Mouse (Mus musculus): ENCODE data around the gene Adm2. TPM values are rescaled to one million over a fixed set of nuclear protein-coding genes. Genes with fewer than 3 reads are reported as not detected.

The Adm2 gene
- polyA plus RNA-seq, 1 experiment from 2014 or later = 0.19 TPM

GRCm38 (mm10) chr15:89358784-89359183, 36.3 kb downstream of the Adm2 start:
- no peak for ATAC-seq (replicated peaks; ENCODE audit: insufficient number of reproducible peaks, insufficient read depth, low FRiP score, low read depth)
- Histone ChIP-seq H3K4me3 (no peak overlapping the region), H3K4me2 (no peak overlapping the region), H3K4me1 (replicated peaks) (peaks cover 40% of the 10 kb centered on the region), H3K9ac (no peak overlapping the region), H3K27ac (no peak overlapping the region), H3K27me3 (no peaks in the 10 kb centered on the region), H3K36me3 (peaks cover 33% of the 10 kb centered on the region), H3K9me3 (replicated peaks) (no peaks in the 10 kb centered on the region)
- WGBS = 57% methylated on average over 3 of the region's 3 CpGs

DNA sequence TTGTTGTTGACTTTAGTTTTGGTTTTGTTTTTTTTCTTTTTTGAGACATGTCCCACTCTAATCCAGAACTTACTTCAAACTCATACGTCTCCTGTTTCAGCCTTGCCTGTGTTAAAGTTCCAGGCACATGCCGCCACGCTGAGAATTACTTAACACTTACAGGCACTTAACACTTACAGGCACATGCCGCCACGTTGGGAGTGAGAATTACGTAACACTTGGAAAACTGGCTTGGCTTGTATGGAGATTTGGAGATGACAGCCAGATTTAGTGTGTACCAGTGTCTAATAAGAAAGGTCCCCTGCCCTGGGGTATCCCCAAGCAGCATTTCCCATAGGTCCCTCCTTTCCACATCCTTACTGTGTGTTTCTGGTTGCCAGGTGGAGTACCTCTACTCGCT, 40.5 kb downstream of the Adm2 start:
- Histone ChIP-seq H3K9ac (no peak overlapping the region), H3K4me2 (no peak overlapping the region), H3K4me3 (no peak overlapping the region), H3K36me3 (peaks cover 76% of the 10 kb centered on the region), H3K27ac (no peak overlapping the region), H3K9me3 (replicated peaks) (no peaks in the 10 kb centered on the region), H3K27me3 (no peaks in the 10 kb centered on the region), H3K4me1 (replicated peaks) (peaks cover 11% of the 10 kb centered on the region)
- WGBS = 80% methylated on average over 7 of the region's 7 CpGs
- no peak for ATAC-seq (replicated peaks; ENCODE audit: insufficient number of reproducible peaks, insufficient read depth, low FRiP score, low read depth)

GRCm38 (mm10) chr15:89365141-89365551, 42.6 kb downstream of the Adm2 start:
- no peak overlapping the region for H3K4me2 ChIP-seq
- no peaks in the 10 kb centered on the region for H3K4me1 ChIP-seq (replicated peaks)
- ATAC-seq (replicated peaks; ENCODE audit: insufficient number of reproducible peaks, insufficient read depth, low FRiP score, low read depth) = no peak
- H3K36me3 ChIP-seq = peaks cover 94% of the 10 kb centered on the region
- H3K27ac ChIP-seq = no peak overlapping the region
- H3K9me3 ChIP-seq (replicated peaks) = no peaks in the 10 kb centered on the region
- no peak overlapping the region for H3K4me3 ChIP-seq
- H3K9ac ChIP-seq = no peak overlapping the region
- H3K27me3 ChIP-seq = no peaks in the 10 kb centered on the region
- WGBS = 90% methylated on average over 4 of the region's 4 CpGs

- Histone ChIP-seq H3K4me3 (no peak overlapping the region), H3K27ac (0 out of 2 replicates have a peak overlapping the region, but pooled peaks have one; percentile 98), H3K4me2 (no peak overlapping the region), H3K4me1 (replicated peaks) (peaks cover 18% of the 10 kb centered on the region), H3K27me3 (peaks cover 13% of the 10 kb centered on the region), H3K9ac (no peak overlapping the region), H3K9me3 (replicated peaks) (no peaks in the 10 kb centered on the region), H3K36me3 (peaks cover 54% of the 10 kb centered on the region)
- ATAC-seq (replicated peaks; ENCODE audit: insufficient number of reproducible peaks, insufficient read depth, low FRiP score, low read depth) = no peak
- WGBS = 88% methylated on average over 13 of the region's 13 CpGs
Measured at GRCm38 (mm10) chr15:89372068-89372467, 49.5 kb downstream of the Adm2 start.

GRCm38 (mm10) chr15:89372536-89372935, 50.0 kb downstream of the Adm2 start:
- 82% methylated on average over 7 of the region's 7 CpGs for WGBS
- ATAC-seq (replicated peaks; ENCODE audit: insufficient number of reproducible peaks, insufficient read depth, low FRiP score, low read depth) = no peak
- H3K36me3 ChIP-seq = peaks cover 49% of the 10 kb centered on the region

DNA sequence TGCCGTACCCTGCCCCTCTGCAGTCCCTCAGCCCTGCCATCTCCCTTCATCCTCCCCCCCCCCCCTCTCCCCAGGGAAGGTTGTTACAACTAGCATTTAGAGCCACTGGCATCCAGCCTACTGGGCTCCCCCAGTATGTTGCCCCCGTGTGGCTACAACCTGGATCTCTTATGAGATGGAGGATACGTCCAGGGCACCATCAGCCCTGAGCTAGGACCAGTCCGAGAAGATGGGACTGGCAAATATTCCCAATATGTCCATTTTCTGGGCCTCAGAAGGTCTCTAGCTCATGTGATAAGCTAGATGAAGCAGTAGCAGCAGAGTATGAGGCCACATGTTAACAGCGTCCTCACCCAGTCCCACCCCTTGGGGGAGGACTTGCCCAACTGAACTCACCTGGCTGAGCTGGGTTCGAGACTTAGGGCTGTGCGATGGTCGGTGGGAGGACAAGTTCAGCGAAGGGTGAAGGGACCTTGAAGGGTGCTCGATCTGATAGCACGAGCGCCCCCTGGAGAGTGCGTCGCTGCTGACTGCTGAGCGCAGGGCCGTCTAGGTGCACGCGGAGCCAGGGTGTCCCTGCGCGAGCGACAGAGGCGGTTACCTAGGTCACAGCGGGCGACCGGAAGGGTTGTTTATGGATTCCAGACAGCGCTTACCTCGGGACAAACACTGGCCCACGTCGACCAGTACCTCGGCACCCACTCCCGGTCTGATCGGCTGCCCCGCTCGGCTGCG, 50.7 kb downstream of the Adm2 start:
- no peaks in the 10 kb centered on the region for H3K9me3 ChIP-seq (replicated peaks)
- peaks cover 28% of the 10 kb centered on the region for H3K4me1 ChIP-seq (replicated peaks)
- H3K4me2 ChIP-seq = peak overlapping the region; percentile 95
- peak overlapping the region; percentile 98 for H3K27ac ChIP-seq
- H3K36me3 ChIP-seq = peaks cover 43% of the 10 kb centered on the region
- peaks cover 24% of the 10 kb centered on the region for H3K27me3 ChIP-seq
- peak overlapping the region; percentile 86 for H3K9ac ChIP-seq
- WGBS = 1% methylated on average over 35 of the region's 35 CpGs
- peak overlapping the region; percentile 92 for H3K4me3 ChIP-seq
- ATAC-seq (replicated peaks; ENCODE audit: insufficient number of reproducible peaks, insufficient read depth, low FRiP score, low read depth) = peak; percentile 85

More at GRCm38 (mm10) chr15:89372536-89372935, 50.0 kb downstream of the Adm2 start:
- 0 out of 2 replicates have a peak overlapping the region, but pooled peaks have one; percentile 86 for H3K9ac ChIP-seq
- H3K4me2 ChIP-seq = peak overlapping the region; percentile 95
- peaks cover 18% of the 10 kb centered on the region for H3K27me3 ChIP-seq
- H3K9me3 ChIP-seq (replicated peaks) = no peaks in the 10 kb centered on the region
- peak overlapping the region; percentile 98; the same call in 1 of the 2 replicates for H3K27ac ChIP-seq
- H3K4me1 ChIP-seq (replicated peaks) = peaks cover 23% of the 10 kb centered on the region
- H3K4me3 ChIP-seq = peak overlapping the region; percentile 92; the same call in 1 of the 2 replicates

DNA sequence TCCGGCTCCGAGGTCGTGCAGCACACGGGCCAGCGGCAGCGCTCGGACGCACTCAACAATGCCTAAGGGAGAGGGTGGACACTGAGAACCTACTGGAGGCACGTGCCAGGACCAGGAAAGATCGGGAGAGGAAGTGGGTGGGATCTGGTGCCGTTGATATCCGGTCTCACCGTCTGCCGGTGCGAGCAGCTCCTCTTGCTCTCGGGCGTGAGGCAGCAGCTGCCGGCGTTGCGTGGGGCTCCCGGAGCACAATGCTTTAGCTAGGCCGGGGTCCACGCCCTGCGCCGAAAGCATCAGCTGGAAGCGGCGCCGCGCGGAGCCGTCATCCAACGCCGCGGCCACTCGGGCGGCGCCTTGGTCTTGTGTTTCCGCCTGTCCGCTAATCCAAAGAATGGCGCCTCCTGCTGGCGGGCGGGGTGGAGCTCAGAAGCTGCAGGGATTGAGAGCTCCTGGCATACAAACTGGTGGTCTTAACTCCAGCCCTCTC, 51.3 kb downstream of the Adm2 start, which contains the start of gene Sco2:
Sco2 (minus strand) TSS at position 85 of the 487 bp plus-strand sequence.
- peak within 1 kb of the TSS; percentile 95 for H3K4me2 ChIP-seq
- H3K9me3 ChIP-seq (replicated peaks) = no peaks in the 10 kb centered on the region
- ATAC-seq (replicated peaks; ENCODE audit: insufficient number of reproducible peaks, insufficient read depth, low FRiP score, low read depth) = peak; percentile 79
- H3K4me1 ChIP-seq (replicated peaks) = peaks cover 34% of the 10 kb centered on the region
- peaks cover 30% of the 10 kb centered on the region for H3K27me3 ChIP-seq
- peak within 1 kb of the TSS; percentile 86 for H3K9ac ChIP-seq
- peak within 1 kb of the TSS; percentile 92 for H3K4me3 ChIP-seq
- H3K36me3 ChIP-seq = peaks cover 37% of the 10 kb centered on the region
- 0% methylated on average over 42 of the region's 42 CpGs for WGBS
- H3K27ac ChIP-seq = peak within 1 kb of the TSS; percentile 98

Small RNAs within 50 kb of the gene (microRNA-seq; reads per million reads assigned to microRNA genes)
- not detected for gene Mir6959

Other genes starting within 250 kb of the Adm2 start
- 40.8 and 56.4 TPM in 2 replicates for gene Trabd, start 247.6 kb upstream of the Adm2 start, polyA plus RNA-seq (2015; fragmentation: Nextera tagmentation; extraction: Ambion mirVana)
- gene Selenoo, start 233.6 kb upstream of the Adm2 start, polyA plus RNA-seq (2015; fragmentation: Nextera tagmentation; extraction: Ambion mirVana) = 10.1 and 14.1 TPM in 2 replicates
- 7.9 and 10.6 TPM in 2 replicates for gene Tubgcp6, start 199.6 kb upstream of the Adm2 start, polyA plus RNA-seq (2015; fragmentation: Nextera tagmentation; extraction: Ambion mirVana)
- gene Hdac10, start 194.0 kb upstream of the Adm2 start, polyA plus RNA-seq (2015; fragmentation: Nextera tagmentation; extraction: Ambion mirVana) = 14.8 and 18.2 TPM in 2 replicates
- gene Mapk12, start 182.0 kb upstream of the Adm2 start, polyA plus RNA-seq (2015; fragmentation: Nextera tagmentation; extraction: Ambion mirVana) = 16.0 and 19.1 TPM in 2 replicates
- 3.1 and 4.1 TPM in 2 replicates for gene Mapk11, start 173.1 kb upstream of the Adm2 start, polyA plus RNA-seq (2015; fragmentation: Nextera tagmentation; extraction: Ambion mirVana)
- gene Plxnb2, start 141.9 kb upstream of the Adm2 start, polyA plus RNA-seq (2015; fragmentation: Nextera tagmentation; extraction: Ambion mirVana) = 76.5 and 109 TPM in 2 replicates
- gene Dennd6b, start 126.2 kb upstream of the Adm2 start, polyA plus RNA-seq (2015; fragmentation: Nextera tagmentation; extraction: Ambion mirVana) = 15.3 and 18.2 TPM in 2 replicates
- gene Ppp6r2, start 111.2 kb upstream of the Adm2 start, polyA plus RNA-seq (2015; fragmentation: Nextera tagmentation; extraction: Ambion mirVana) = 18.6 and 22.7 TPM in 2 replicates
- 27.5 and 45.9 TPM in 2 replicates for gene Sbf1, start 7.4 kb upstream of the Adm2 start, polyA plus RNA-seq (2015; fragmentation: Nextera tagmentation; extraction: Ambion mirVana)
- gene Miox, start 11.7 kb downstream of the Adm2 start, polyA plus RNA-seq (2015; fragmentation: Nextera tagmentation; extraction: Ambion mirVana) = 0.28 TPM in 1 of 2 replicates, not detected in the other
- 43.0 and 57.7 TPM in 2 replicates for gene Lmf2, start 32.9 kb downstream of the Adm2 start, polyA plus RNA-seq (2015; fragmentation: Nextera tagmentation; extraction: Ambion mirVana)
- gene Ncaph2, start 33.0 kb downstream of the Adm2 start, polyA plus RNA-seq (2015; fragmentation: Nextera tagmentation; extraction: Ambion mirVana) = 85.3 and 96.9 TPM in 2 replicates
- 7.0 and 8.2 TPM in 2 replicates for gene Sco2, start 51.1 kb downstream of the Adm2 start, polyA plus RNA-seq (2015; fragmentation: Nextera tagmentation; extraction: Ambion mirVana)
- 1.2 and 1.3 TPM in 2 replicates for gene Tymp, start 54.3 kb downstream of the Adm2 start, polyA plus RNA-seq (2015; fragmentation: Nextera tagmentation; extraction: Ambion mirVana)
- gene Odf3b, start 56.6 kb downstream of the Adm2 start, polyA plus RNA-seq (2015; fragmentation: Nextera tagmentation; extraction: Ambion mirVana) = 0.96 and 1.1 TPM in 2 replicates
- not detected in 2 replicates for gene Klhdc7b, start 62.2 kb downstream of the Adm2 start, polyA plus RNA-seq (2015; fragmentation: Nextera tagmentation; extraction: Ambion mirVana)
- not detected in 2 replicates for gene Syce3, start 87.8 kb downstream of the Adm2 start, polyA plus RNA-seq (2015; fragmentation: Nextera tagmentation; extraction: Ambion mirVana)
- 169 and 195 TPM in 2 replicates for gene Cpt1b, start 103.1 kb downstream of the Adm2 start, polyA plus RNA-seq (2015; fragmentation: Nextera tagmentation; extraction: Ambion mirVana)
- 3.3 and 3.9 TPM in 2 replicates for gene C730034F03Rik, start 106.9 kb downstream of the Adm2 start, polyA plus RNA-seq (2015; fragmentation: Nextera tagmentation; extraction: Ambion mirVana)
- 0.16 and 0.76 TPM in 2 replicates for gene Gm44502, start 107.0 kb downstream of the Adm2 start, polyA plus RNA-seq (2015; fragmentation: Nextera tagmentation; extraction: Ambion mirVana)
- 72.7 and 73.8 TPM in 2 replicates for gene Chkb, start 107.2 kb downstream of the Adm2 start, polyA plus RNA-seq (2015; fragmentation: Nextera tagmentation; extraction: Ambion mirVana)
- gene Mapk8ip2, start 131.2 kb downstream of the Adm2 start, polyA plus RNA-seq (2015; fragmentation: Nextera tagmentation; extraction: Ambion mirVana) = 0.16 and 1.3 TPM in 2 replicates
- 16.3 and 19.9 TPM in 2 replicates for gene Arsa, start 154.7 kb downstream of the Adm2 start, polyA plus RNA-seq (2015; fragmentation: Nextera tagmentation; extraction: Ambion mirVana)
- gene Shank3, start 176.9 kb downstream of the Adm2 start, polyA plus RNA-seq (2015; fragmentation: Nextera tagmentation; extraction: Ambion mirVana) = 1.4 and 2.1 TPM in 2 replicates
- gene Acr, start 245.6 kb downstream of the Adm2 start, polyA plus RNA-seq (2015; fragmentation: Nextera tagmentation; extraction: Ambion mirVana) = 0.08 and 0.22 TPM in 2 replicates

All from heart, embryonic 15.5 days (tissue).